Mouse (Mus musculus) heart, postnatal 0 days (tissue): ENCODE measurements at regions not wholly inside any gene's neighbourhood (a gene's known extent, or its start where the extent isn't known, plus 50 kb on each side); places are given as distances from the start of the nearest gene placed in this dataset.

Source experiments
- ATAC-seq: fragments of 200-750 bp; cut with Nextera tagmentation; 2 replicates; pipeline ENCODE4 v1.8.0; 2017; ENCODE audit warnings: low read depth, moderate number of reproducible peaks, moderate library complexity; ENCODE audit not compliant: insufficient read depth
- DNase-seq: peaks from one replicate; pipeline ENCODE4 v3.0.0-alpha.2; 2016; ENCODE audit warnings: low spot score
- H3K27ac ChIP-seq: fragments of 300-500 bp; sonication (generic); 2 replicates; pipeline ENCODE4 v1.5.1; 2014; ENCODE audit warnings: low read depth, mild to moderate bottlenecking
- H3K27me3 ChIP-seq: fragments of 300-500 bp; sonication (generic); 2 replicates; pipeline ENCODE4 v1.6.1; 2014; ENCODE audit warnings: low read length, mixed read lengths; ENCODE audit not compliant: control insufficient read depth, insufficient read depth
- H3K36me3 ChIP-seq: fragments of 300-500 bp; sonication (generic); replicated peaks from 2 replicates; pipeline ENCODE4 v1.6.1; 2014; ENCODE audit warnings: low read length, mixed read lengths; ENCODE audit not compliant: control insufficient read depth, insufficient read depth
- H3K4me1 ChIP-seq: fragments of 300-500 bp; sonication (generic); 2 replicates; pipeline ENCODE4 v1.6.1; 2014; ENCODE audit warnings: antibody characterized with exemption; ENCODE audit not compliant: control insufficient read depth, insufficient read depth
- H3K4me2 ChIP-seq: fragments of 300-500 bp; sonication (generic); 2 replicates; pipeline ENCODE4 v1.6.1; 2014; ENCODE audit warnings: low read depth, mild to moderate bottlenecking, low read length, moderate library complexity
- H3K4me3 ChIP-seq: fragments of 300-500 bp; sonication (generic); 2 replicates; pipeline ENCODE4 v1.5.1; 2014; ENCODE audit warnings: low read depth, low read length
- H3K9ac ChIP-seq: fragments of 300-500 bp; sonication (generic); replicated peaks from 2 replicates; pipeline ENCODE4 v1.6.1; 2014; ENCODE audit warnings: low read depth, low read length, mixed read lengths
- H3K9me3 ChIP-seq: fragments of 300-500 bp; sonication (generic); replicated peaks from 2 replicates; pipeline ENCODE4 v1.6.1; 2016; ENCODE audit warnings: low read length; ENCODE audit not compliant: control insufficient read depth
- CTCF ChIP-seq: IDR thresholded peaks from 2 replicates; pipeline ENCODE4 v1.5.1; 2016; ENCODE audit warnings: antibody characterized with exemption, control low read depth, low read depth
- EP300 ChIP-seq: IDR thresholded peaks from 2 replicates; pipeline ENCODE4 v1.6.1; 2016; ENCODE audit warnings: antibody characterized with exemption, low read depth
- WGBS: fragments of 180-500 bp; shearing (Covaris S2); extraction: QIAGEN DNeasy Blood & Tissue Kit; methylation state at CpG from one replicate; pipeline ENCODE4 v1.1.7; 2014; 5-methylcytosine and 5-hydroxymethylcytosine counted together

DNA sequence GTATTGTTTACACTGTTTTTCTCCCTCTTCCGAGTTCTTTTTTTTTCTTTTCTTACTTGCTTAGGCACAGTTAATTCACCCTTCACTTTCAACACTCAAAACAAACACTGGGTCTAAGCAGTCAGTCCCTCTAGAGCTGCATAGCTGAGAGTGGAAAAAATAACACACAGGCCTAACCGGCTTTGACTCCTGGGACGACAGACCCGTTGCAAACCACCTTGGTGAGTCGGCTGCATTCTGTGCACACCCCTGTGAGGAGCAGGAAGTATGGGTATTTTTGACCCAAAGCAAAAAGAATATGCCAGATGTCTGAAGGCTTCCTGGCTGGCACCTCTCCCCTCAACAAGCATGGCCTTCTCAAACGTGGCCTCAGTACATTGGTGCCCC lies 105.6 kb upstream of the Irf2bp2 start:
- peak overlapping the region; percentile 68 for H3K27ac ChIP-seq
- no peaks in the 10 kb centered on the region for H3K9me3 ChIP-seq
- peaks cover 9% of the 10 kb centered on the region for H3K4me1 ChIP-seq
- 7% methylated on average over 6 of the region's 6 CpGs for WGBS
- H3K9ac ChIP-seq: no peak overlapping the region
- no peak for TF ChIP-seq CTCF
- no peak for TF ChIP-seq EP300
- H3K4me2 ChIP-seq: no peak overlapping the region
- no peaks in the 10 kb centered on the region for H3K36me3 ChIP-seq
- peak; percentile 38; the same call in 1 of the 2 replicates for ATAC-seq
- no peaks in the 10 kb centered on the region for H3K27me3 ChIP-seq
- peak; percentile 30 for DNase-seq
- H3K4me3 ChIP-seq: no peak overlapping the region

DNA sequence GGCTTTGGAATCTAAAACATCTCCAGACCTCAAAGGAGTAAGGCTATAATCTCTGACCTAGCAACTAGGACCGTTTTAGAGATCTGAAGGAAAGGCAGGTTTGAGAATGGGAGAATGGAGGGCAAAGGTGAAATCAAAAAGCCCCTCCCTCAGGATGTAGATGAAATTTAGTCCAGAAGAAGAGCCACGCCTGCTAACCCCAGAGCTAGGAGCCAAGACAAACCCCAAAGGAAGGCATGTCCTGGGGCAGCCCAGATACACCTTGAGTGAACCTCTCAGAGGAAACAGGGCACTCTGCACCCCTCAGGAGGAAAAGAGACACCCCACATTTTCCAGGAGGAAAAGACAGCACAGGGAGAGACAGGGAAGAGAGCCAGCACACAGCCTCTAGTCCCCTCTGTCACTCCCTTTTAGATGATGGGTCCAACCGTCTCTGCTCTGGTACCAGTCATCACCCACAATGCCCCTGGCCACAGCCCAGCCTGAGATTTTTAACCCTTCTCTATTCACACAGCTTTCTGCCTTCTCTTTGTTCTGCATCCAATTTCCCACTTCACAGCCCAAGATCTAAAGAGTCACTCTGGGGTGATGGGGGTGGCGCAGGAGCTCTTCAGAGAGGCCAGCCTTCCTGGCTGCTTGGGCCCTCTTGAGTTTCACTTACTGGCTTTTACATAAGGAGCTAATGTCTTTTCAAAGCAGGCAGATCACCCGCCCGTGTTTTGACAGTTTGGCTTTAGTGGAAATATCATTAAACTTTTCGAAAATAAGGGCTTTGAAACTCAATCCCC lies 105.0 kb upstream of the Irf2bp2 start:
- Histone ChIP-seq H3K27ac (peak overlapping the region; percentile 68), H3K4me3 (no peak overlapping the region), H3K9me3 (no peaks in the 10 kb centered on the region), H3K27me3 (no peaks in the 10 kb centered on the region), H3K4me1 (peaks cover 9% of the 10 kb centered on the region), H3K36me3 (no peaks in the 10 kb centered on the region), H3K9ac (no peak overlapping the region), H3K4me2 (no peak overlapping the region)
- 38% methylated on average over 7 of the region's 7 CpGs for WGBS
- no peak for TF ChIP-seq CTCF
- TF ChIP-seq EP300: no peak
- no peak for ATAC-seq
- DNase-seq: no peak

DNA sequence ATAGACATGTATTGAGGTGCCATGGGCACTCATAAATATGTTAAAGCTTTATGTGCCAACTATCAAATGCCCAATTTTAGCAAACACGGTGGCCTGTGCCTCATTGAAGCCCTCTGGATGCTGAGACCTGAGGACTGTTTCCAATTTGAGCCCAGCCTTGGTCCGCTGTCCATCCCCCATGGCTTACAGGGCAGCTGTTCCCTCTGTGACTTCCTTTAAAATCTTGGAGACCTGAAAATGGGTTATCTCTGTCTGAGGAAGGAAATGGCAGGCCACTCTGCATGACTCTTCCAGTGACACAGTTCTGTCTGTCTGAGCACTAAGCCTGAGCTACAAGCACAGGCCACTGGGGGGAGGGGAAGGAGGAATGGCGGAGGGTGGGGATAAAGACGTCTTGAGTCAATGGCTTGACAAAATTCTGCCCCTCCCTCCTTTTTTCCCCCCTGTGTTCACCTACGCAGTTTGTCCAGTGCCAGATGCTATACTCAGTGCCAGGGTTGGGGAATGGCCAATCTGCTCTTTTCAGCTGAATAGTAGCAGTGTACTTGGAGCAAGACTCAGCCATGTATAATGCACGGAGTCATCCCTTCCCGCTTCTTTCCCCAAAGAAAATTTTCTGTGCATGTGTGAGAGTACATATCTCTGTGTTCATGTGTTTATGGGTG lies 102.7 kb upstream of the Irf2bp2 start:
- no peaks in the 10 kb centered on the region for H3K9me3 ChIP-seq
- no peak for DNase-seq

DNA sequence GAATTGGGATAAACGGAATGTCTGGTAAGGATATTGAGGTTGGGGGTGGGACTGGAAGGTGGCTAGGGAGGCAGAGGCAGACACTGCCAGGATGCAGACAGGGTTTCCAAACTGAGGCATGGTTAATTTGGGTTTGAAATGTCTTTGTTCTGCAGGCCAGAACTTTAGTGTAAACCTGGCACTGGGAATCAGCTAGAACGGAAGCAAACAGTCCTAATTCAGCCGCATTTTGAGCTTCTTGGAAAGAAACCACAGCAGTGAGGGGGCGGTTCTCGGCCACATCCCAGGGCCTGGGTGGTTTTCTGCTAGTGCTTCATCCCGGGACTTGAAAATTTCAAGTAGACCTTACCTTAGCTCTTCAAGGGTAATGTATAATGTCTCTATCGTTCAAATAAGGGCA lies 100.6 kb upstream of the Irf2bp2 start:
- H3K4me1 ChIP-seq: peaks cover 22% of the 10 kb centered on the region
- 78% methylated on average over 7 of the region's 7 CpGs for WGBS
- no peak overlapping the region for H3K4me3 ChIP-seq
- TF ChIP-seq CTCF: no peak
- TF ChIP-seq EP300: no peak
- H3K27ac ChIP-seq: peak overlapping the region; percentile 40; the same call in 1 of the 2 replicates
- no peaks in the 10 kb centered on the region for H3K27me3 ChIP-seq
- H3K9me3 ChIP-seq: no peaks in the 10 kb centered on the region
- no peak overlapping the region for H3K4me2 ChIP-seq
- ATAC-seq (no peak), DNase-seq (no peak)
- H3K9ac ChIP-seq: no peak overlapping the region
- no peaks in the 10 kb centered on the region for H3K36me3 ChIP-seq

More for the DNA sequence above, 102.7 kb upstream of the Irf2bp2 start:
- H3K4me2 ChIP-seq: no peak overlapping the region
- peaks cover 22% of the 10 kb centered on the region for H3K4me1 ChIP-seq
- no peak for ATAC-seq
- H3K36me3 ChIP-seq: no peaks in the 10 kb centered on the region
- WGBS: 72% methylated on average over 7 of the region's 7 CpGs
- no peak for TF ChIP-seq EP300
- no peak for TF ChIP-seq CTCF
- no peak overlapping the region for H3K4me3 ChIP-seq
- H3K9ac ChIP-seq: no peak overlapping the region
- no peaks in the 10 kb centered on the region for H3K27me3 ChIP-seq
- H3K27ac ChIP-seq: no peak overlapping the region

DNA sequence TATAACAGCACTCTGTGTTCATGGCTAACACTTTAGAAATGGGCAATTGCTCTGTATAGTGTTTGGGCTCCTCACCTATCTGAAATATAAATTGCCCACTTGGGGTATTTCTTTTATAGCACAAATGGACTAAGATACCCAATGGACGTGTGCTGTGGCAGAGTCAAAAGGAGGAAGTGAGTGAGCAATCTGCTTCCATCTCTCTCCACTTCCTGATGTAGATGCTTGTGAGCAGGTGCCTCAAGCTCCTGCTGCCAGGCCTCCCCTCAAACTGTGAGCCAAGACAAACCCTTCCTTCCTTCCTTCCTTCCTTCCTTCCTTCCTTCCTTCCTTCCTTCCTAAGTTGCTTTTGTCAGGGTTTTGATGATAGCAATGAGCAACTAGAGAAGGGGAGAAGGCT lies 99.9 kb upstream of the Irf2bp2 start:
- ATAC-seq (no peak), DNase-seq (no peak)
- TF ChIP-seq CTCF (no peak), EP300 (no peak)
- Histone ChIP-seq H3K4me2 (no peak overlapping the region), H3K4me1 (peaks cover 16% of the 10 kb centered on the region), H3K9ac (no peak overlapping the region), H3K27ac (no peak overlapping the region), H3K9me3 (no peaks in the 10 kb centered on the region), H3K27me3 (no peaks in the 10 kb centered on the region), H3K36me3 (no peaks in the 10 kb centered on the region), H3K4me3 (no peak overlapping the region)
- 71% methylated on average over 1 of the region's 1 CpGs for WGBS
